ENCODE assay signal across 8 mouse cellular contexts in genomic region chr5:150157682-150158081, GRCm38 (mm10). TPM values are rescaled to one million over a fixed set of nuclear protein-coding genes. Genes with fewer than 3 reads are reported as not detected.
A peak's percentile ranks its signal among the peaks of the same experiment; 100 is the strongest.
DNase-seq lines count a peak whose midpoint lies in the region; ATAC-seq and TF ChIP-seq lines count a peak whose summit lies in the region.

No protein-coding gene starts in this region.

- H3K79me2 ChIP-seq in liver, adult 2 months (ENCODE audit: control insufficient read depth, insufficient read depth, low read length): no peaks in the 10 kb centered on the region

- H3K9ac ChIP-seq in forebrain, postnatal 0 days: no peak overlapping the region
- H3K9ac ChIP-seq in forebrain, embryonic 15.5 days (replicated peaks): no peak overlapping the region
- H3K9ac ChIP-seq in midbrain, embryonic 14.5 days (replicated peaks; ENCODE audit: low read length): no peak overlapping the region
- H3K9ac ChIP-seq in midbrain, embryonic 16.5 days (ENCODE audit: low read depth, low read length): no peak overlapping the region
- H3K9ac ChIP-seq in liver, adult 2 months (ENCODE audit: low read depth, low read length): no peak overlapping the region

- H3K4me1 ChIP-seq in forebrain, postnatal 0 days (ENCODE audit: insufficient read depth): 0 out of 2 replicates have a peak, but pooled peaks cover 6% of the 10 kb centered on the region
- H3K4me1 ChIP-seq in forebrain, embryonic 15.5 days: peaks cover 6% of the 10 kb centered on the region; the same call in 1 of the 2 replicates
- H3K4me1 ChIP-seq in midbrain, embryonic 14.5 days (ENCODE audit: control insufficient read depth, insufficient read depth, low read length): no peaks in the 10 kb centered on the region
- no peaks in the 10 kb centered on the region for H3K4me1 ChIP-seq in midbrain, embryonic 16.5 days (ENCODE audit: control insufficient read depth, insufficient read depth, low read length)
- no peaks in the 10 kb centered on the region for H3K4me1 ChIP-seq in liver, adult 2 months (ENCODE audit: control insufficient read depth, insufficient read depth, low read length)

- WGBS in forebrain, postnatal 0 days: 47% methylated on average over 6 of the region's 6 CpGs
- WGBS in forebrain, embryonic 15.5 days: 44% methylated on average over 6 of the region's 6 CpGs
- WGBS in midbrain, embryonic 14.5 days: 45% methylated on average over 6 of the region's 6 CpGs
- WGBS in midbrain, embryonic 16.5 days: 47% methylated on average over 6 of the region's 6 CpGs
- 59% methylated on average over 6 of the region's 6 CpGs for WGBS in liver, adult 2 months

- H3K4me3 ChIP-seq in forebrain, postnatal 0 days (ENCODE audit: low read depth, low read length): no peak overlapping the region
- no peak overlapping the region for H3K4me3 ChIP-seq in forebrain, embryonic 15.5 days
- H3K4me3 ChIP-seq in midbrain, embryonic 14.5 days (replicated peaks; ENCODE audit: low read depth, low read length): no peak overlapping the region
- H3K4me3 ChIP-seq in midbrain, embryonic 16.5 days (ENCODE audit: low read depth, low read length): no peak overlapping the region
- H3K4me3 ChIP-seq in liver, adult 2 months (ENCODE audit: insufficient read depth, low read depth, low read length): no peak overlapping the region

- no peaks in the 10 kb centered on the region for H3K36me3 ChIP-seq in forebrain, postnatal 0 days (ENCODE audit: insufficient read depth)
- no peaks in the 10 kb centered on the region for H3K36me3 ChIP-seq in forebrain, embryonic 15.5 days
- no peaks in the 10 kb centered on the region for H3K36me3 ChIP-seq in midbrain, embryonic 14.5 days (ENCODE audit: control insufficient read depth, insufficient read depth, low read length)
- no peaks in the 10 kb centered on the region for H3K36me3 ChIP-seq in midbrain, embryonic 16.5 days (ENCODE audit: control insufficient read depth, insufficient read depth, low read length)
- no peaks in the 10 kb centered on the region for H3K36me3 ChIP-seq in liver, adult 2 months (ENCODE audit: control insufficient read depth, insufficient read depth, low read length)

- H3K4me2 ChIP-seq in forebrain, postnatal 0 days (ENCODE audit: low read depth): no peak overlapping the region
- H3K4me2 ChIP-seq in forebrain, embryonic 15.5 days (replicated peaks): no peak overlapping the region
- no peak overlapping the region for H3K4me2 ChIP-seq in midbrain, embryonic 14.5 days (ENCODE audit: low read length)
- no peak overlapping the region for H3K4me2 ChIP-seq in midbrain, embryonic 16.5 days (ENCODE audit: low read length)

- peak; percentile 58 for DNase-seq in forebrain, postnatal 0 days
- DNase-seq in midbrain, embryonic 14.5 days: peak; percentile 34
- peak; percentile 34 to 50 for DNase-seq in cerebellum, postnatal 36 days
- no peak for DNase-seq in liver, adult 2 months (ENCODE audit: extremely low read depth, low read depth, low spot score)
- DNase-seq in skeletal muscle tissue, adult 2 months (ENCODE audit: low read depth, low spot score): peak; percentile 47
- no peak for DNase-seq in MN1 (ENCODE audit: low spot score)

- peak; percentile 81 for TF ChIP-seq CTCF in forebrain, postnatal 0 days (IDR thresholded peaks at IDR 0.05; ENCODE audit: low read depth)
- TF ChIP-seq CTCF in liver, adult 2 months (IDR thresholded peaks at IDR 0.05; ENCODE audit: low read depth, low read length): peak; percentile 79

- no peaks in the 10 kb centered on the region for H3K27me3 ChIP-seq in forebrain, postnatal 0 days (ENCODE audit: insufficient read depth, low read length)
- no peaks in the 10 kb centered on the region for H3K27me3 ChIP-seq in forebrain, embryonic 15.5 days
- H3K27me3 ChIP-seq in midbrain, embryonic 14.5 days (ENCODE audit: control insufficient read depth, insufficient read depth, low read length): no peaks in the 10 kb centered on the region
- no peaks in the 10 kb centered on the region for H3K27me3 ChIP-seq in midbrain, embryonic 16.5 days (ENCODE audit: control insufficient read depth, insufficient read depth, low read depth, low read length)
- H3K27me3 ChIP-seq in liver, adult 2 months (ENCODE audit: control insufficient read depth, insufficient read depth, low read length): no peaks in the 10 kb centered on the region

- TF ChIP-seq POLR2A in liver, adult 2 months (IDR thresholded peaks at IDR 0.05; ENCODE audit: extremely low read depth, insufficient read depth, low read length): no peak

- no peak for ATAC-seq in forebrain, postnatal 0 days
- ATAC-seq in forebrain, embryonic 15.5 days (replicated peaks): no peak
- no peak for ATAC-seq in midbrain, embryonic 14.5 days (ENCODE audit: low FRiP score, low TSS enrichment)
- no peak for ATAC-seq in midbrain, embryonic 16.5 days

- H3K27ac ChIP-seq in forebrain, postnatal 0 days (ENCODE audit: low read depth, low read length): no peak overlapping the region
- no peak overlapping the region for H3K27ac ChIP-seq in forebrain, embryonic 15.5 days (replicated peaks)
- no peak overlapping the region for H3K27ac ChIP-seq in midbrain, embryonic 14.5 days (replicated peaks; ENCODE audit: low read depth, low read length)
- H3K27ac ChIP-seq in midbrain, embryonic 16.5 days (ENCODE audit: low read length): no peak overlapping the region
- H3K27ac ChIP-seq in liver, adult 2 months (replicated peaks; ENCODE audit: insufficient read depth, low read depth, low read length): no peak overlapping the region

- no peaks in the 10 kb centered on the region for H3K9me3 ChIP-seq in forebrain, postnatal 0 days (ENCODE audit: low read length)
- H3K9me3 ChIP-seq in forebrain, embryonic 15.5 days: no peaks in the 10 kb centered on the region
- no peaks in the 10 kb centered on the region for H3K9me3 ChIP-seq in midbrain, embryonic 14.5 days (ENCODE audit: control insufficient read depth, low read length)
- H3K9me3 ChIP-seq in midbrain, embryonic 16.5 days (replicated peaks; ENCODE audit: control insufficient read depth, low read length, poor library complexity, severe bottlenecking): no peaks in the 10 kb centered on the region

RNA-seq across cellular contexts. Expression of gene Fry, which starts 39.2 kb away (rescaled TPM):
- total RNA-seq in forebrain, postnatal 0 days (2014; rRNA removed): 111 and 130 TPM in 2 replicates
- 31.5 and 47.6 TPM in 2 replicates for polyA plus RNA-seq in forebrain, postnatal 0 days (2015; fragmentation: Nextera tagmentation; extraction: Ambion mirVana)
- 35.5 and 36.3 TPM in 2 replicates for polyA plus RNA-seq in forebrain, embryonic 15.5 days (2015; fragmentation: Nextera tagmentation; extraction: Ambion mirVana)
- 65.9 and 68.5 TPM in 2 replicates for polyA plus RNA-seq in midbrain, embryonic 14.5 days (2014; fragmentation: Nextera tagmentation; extraction: Ambion mirVana)
- polyA plus RNA-seq in midbrain, embryonic 16.5 days (2015; fragmentation: Nextera tagmentation; extraction: Ambion mirVana): 60.0 and 64.1 TPM in 2 replicates
- total RNA-seq in liver, adult 2 months (2014; rRNA removed): 1.8 and 2.2 TPM in 2 replicates
- 0.62 and 0.77 TPM in 2 replicates for polyA plus RNA-seq in liver, adult 2 months (2012; rRNA removed)

Comparison
In these comparisons a context has a peak if more than half of its experiments do, and no peak if none do; other contexts are left out.
1. DNase-seq: peak in forebrain, postnatal 0 days (single experiment), midbrain, embryonic 14.5 days (single experiment), cerebellum, postnatal 36 days (2 of 2) and skeletal muscle tissue, adult 2 months (single experiment); none in liver, adult 2 months (single experiment) and MN1 (single experiment).
2. RNA of gene Fry, which starts 39.2 kb away (polyA plus RNA-seq): 65.9 to 68.5 TPM in midbrain, embryonic 14.5 days, 60.0 to 64.1 TPM in midbrain, embryonic 16.5 days, 31.5 to 47.6 TPM in forebrain, postnatal 0 days and 35.5 to 36.3 TPM in forebrain, embryonic 15.5 days; 0.62 to 0.77 TPM in liver, adult 2 months; every median in the first group is over 10 times any median in the second.